Mouse (Mus musculus): ENCODE data around the gene Olfr1265.

The Olfr1265 gene

GRCm38 (mm10) chr2:90035037-90035436 is at the start of gene Olfr1265:
Gene Olfr1265 (plus strand): TSS chr2:90035337.
- no peak for DNase-seq (ENCODE audit: low spot score)

GRCm38 (mm10) chr2:89990921-89991320 is 44.2 kb upstream of the Olfr1265 start, which contains the start of gene Olfr1261:
Gene Olfr1261 (plus strand): TSS chr2:89991221.
- no peak for DNase-seq (ENCODE audit: low spot score)

- DNase-seq (ENCODE audit: low spot score) = no peak
These were observed 35.3 kb upstream of the Olfr1265 start, which contains the start of gene Olfr1262 for GRCm38 (mm10) chr2:89999845-90000244. Gene Olfr1262 (plus strand): TSS chr2:90000145.

- DNase-seq (ENCODE audit: low spot score) = no peak
These were observed 23.3 kb upstream of the Olfr1265 start, which contains the start of gene Olfr1263 for GRCm38 (mm10) chr2:90011831-90012230. Gene Olfr1263 (plus strand): TSS chr2:90012131.

GRCm38 (mm10) chr2:90025477-90025876 is 9.7 kb upstream of the Olfr1265 start, which contains the start of gene Olfr1264:
Gene Olfr1264 (minus strand): TSS chr2:90025577.
- DNase-seq (ENCODE audit: low spot score) = no peak

GRCm38 (mm10) chr2:90063494-90063893 is 28.4 kb downstream of the Olfr1265 start, which contains the start of gene Olfr140:
Gene Olfr140 (minus strand): TSS chr2:90063594.
- DNase-seq (ENCODE audit: low spot score) = no peak

- no peak for DNase-seq (ENCODE audit: low spot score)
These were observed 34.9 kb downstream of the Olfr1265 start for GRCm38 (mm10) chr2:90070065-90070464.
